Mouse (Mus musculus) ovary, postnatal 36 days (tissue): Measurements from ENCODE around the gene F8a.
"Not testable (repeated sequence)": the region's sequence is repeated elsewhere in the genome, so short reads cannot be mapped to it uniquely, and the experiment has no call there.

Source experiments
- DNase-seq: peaks from one replicate; pipeline ENCODE4 v3.0.0; 2022; ENCODE audit warnings: low spot score, mixed read lengths

F8a gene

GRCm38 (mm10) chrX:73227914-73228605 is at the start of gene F8a:
TSS of gene F8a (plus strand) at chrX:73228291.
- peak; percentile 76 for DNase-seq

- not testable (repeated sequence) for DNase-seq
These were observed 36.2 kb upstream of the F8a start, which contains the start of gene Xlr3b for GRCm38 (mm10) chrX:73191934-73192333. TSS of gene Xlr3b (plus strand) at chrX:73192207.

- not testable (repeated sequence) for DNase-seq
These were observed 14.1 kb upstream of the F8a start, which contains the start of gene Xlr4b for GRCm38 (mm10) chrX:73213819-73214564. TSS of gene Xlr4b (plus strand) at chrX:73214333.

- DNase-seq, result no peak
These were observed 2.7 kb upstream of the F8a start for GRCm38 (mm10) chrX:73225365-73225764.

- peak; percentile 47 for DNase-seq
These were observed 619 bp downstream of the F8a start for GRCm38 (mm10) chrX:73228606-73229214.

GRCm38 (mm10) chrX:73229288-73229687 is 1.2 kb downstream of the F8a start:
- DNase-seq, result no peak

- DNase-seq, result not testable (repeated sequence)
These were observed 14.8 kb downstream of the F8a start, which contains the start of gene Xlr4c for GRCm38 (mm10) chrX:73242821-73243325. TSS of gene Xlr4c (minus strand) at chrX:73243130.

- not testable (repeated sequence) for DNase-seq
These were observed 34.3 kb downstream of the F8a start for GRCm38 (mm10) chrX:73262428-73262827.

- not testable (repeated sequence) for DNase-seq
These were observed 37.2 kb downstream of the F8a start, which contains the start of gene Xlr3c for GRCm38 (mm10) chrX:73265270-73265669. TSS of gene Xlr3c (minus strand) at chrX:73265390.
